In the genomic region with DNA sequence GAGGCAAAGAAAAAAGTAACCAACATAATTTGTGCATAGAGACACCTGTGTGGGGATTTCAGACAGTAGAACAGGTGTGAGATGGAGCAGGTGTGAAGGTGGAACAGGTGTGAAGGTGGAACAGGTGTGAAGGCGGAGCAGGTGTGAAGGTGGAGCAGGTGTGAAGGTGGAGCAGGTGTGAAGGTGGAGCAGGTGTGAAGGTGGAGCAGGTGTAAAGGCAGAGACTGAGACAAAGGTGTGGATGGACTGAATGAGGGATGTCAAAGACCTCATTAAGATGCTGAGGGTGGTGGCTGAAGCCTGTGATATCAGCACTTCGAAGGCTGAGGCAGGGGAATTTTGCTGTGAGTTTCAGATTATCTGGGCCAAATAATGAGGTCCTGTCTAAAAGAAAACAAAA, we compare ENCODE assay signal across 23 mouse cellular contexts. TPM values are rescaled to one million over a fixed set of nuclear protein-coding genes. Genes with fewer than 3 reads are reported as not detected.
DNase-seq lines count a peak whose midpoint lies in the region; ATAC-seq and TF ChIP-seq lines count a peak whose summit lies in the region.
"Had no signal": no experiment of that assay in that cellular context is flagged by ENCODE, and none has a peak within 500 bp of the region (broad histone marks: within the 10 kb centered on the region; RNA-seq: fewer than 3 reads in every experiment).

No protein-coding gene starts in this region.

- peak; percentile 30 for DNase-seq in forebrain, embryonic 11.5 days (ENCODE audit: low spot score)
- DNase-seq in heart, adult 11 months, result peak; percentile 72
- DNase-seq in heart, embryonic 10.5 days (ENCODE audit: low spot score), result no peak
- DNase-seq: adrenal gland, adult 2 months; adrenal gland, adult 8-10 months; adrenal gland, postnatal 10 days; adrenal gland, postnatal 14 days; adrenal gland, postnatal 25 days; adrenal gland, postnatal 36 days; B cell, adult 2 months; cerebellum, adult 11 months; cerebellum, adult 11-12 months; cerebellum, adult 18-20 months had no signal

- H3K4me2 ChIP-seq in forebrain, embryonic 11.5 days (ENCODE audit: low read depth, low read length, severe bottlenecking), result no peak overlapping the region
- no peak overlapping the region for H3K4me2 ChIP-seq in forebrain, embryonic 12.5 days
- no peak overlapping the region for H3K4me2 ChIP-seq in myocyte (ENCODE audit: low read depth)

- H3K9me3 ChIP-seq in forebrain, embryonic 11.5 days (ENCODE audit: control insufficient read depth, low read length), result no peaks in the 10 kb centered on the region
- H3K9me3 ChIP-seq in forebrain, embryonic 12.5 days, result no peaks in the 10 kb centered on the region
- no peaks in the 10 kb centered on the region for H3K9me3 ChIP-seq in heart, embryonic 10.5 days
- H3K9me3 ChIP-seq: G1E had no signal

- H3K27me3 ChIP-seq in forebrain, embryonic 11.5 days (ENCODE audit: control insufficient read depth, insufficient read depth, low read length), result no peaks in the 10 kb centered on the region
- peaks cover 3% of the 10 kb centered on the region for H3K27me3 ChIP-seq in forebrain, embryonic 12.5 days
- H3K27me3 ChIP-seq in heart, embryonic 10.5 days (ENCODE audit: insufficient read depth, poor library complexity, severe bottlenecking), result peaks cover 18% of the 10 kb centered on the region; the same call in 1 of the 2 replicates
- H3K27me3 ChIP-seq in myocyte (ENCODE audit: control insufficient read depth, insufficient read depth, insufficient read length), result no peaks in the 10 kb centered on the region

- H3K4me1 ChIP-seq in forebrain, embryonic 11.5 days (replicated peaks; ENCODE audit: control insufficient read depth, insufficient read depth, low read length), result no peaks in the 10 kb centered on the region
- H3K4me1 ChIP-seq in forebrain, embryonic 12.5 days, result no peaks in the 10 kb centered on the region
- peaks cover 6% of the 10 kb centered on the region; the same call in 1 of the 2 replicates for H3K4me1 ChIP-seq in heart, embryonic 10.5 days

- no peak overlapping the region for H3K9ac ChIP-seq in forebrain, embryonic 11.5 days (ENCODE audit: low read length)
- H3K9ac ChIP-seq in forebrain, embryonic 12.5 days, result no peak overlapping the region

- H3K36me3 ChIP-seq in forebrain, embryonic 11.5 days (ENCODE audit: control insufficient read depth, insufficient read depth, low read length), result no peaks in the 10 kb centered on the region
- H3K36me3 ChIP-seq in forebrain, embryonic 12.5 days (replicated peaks), result no peaks in the 10 kb centered on the region
- H3K36me3 ChIP-seq in heart, embryonic 10.5 days, result no peaks in the 10 kb centered on the region
- H3K36me3 ChIP-seq in myocyte (ENCODE audit: control insufficient read depth, insufficient read depth), result no peaks in the 10 kb centered on the region
- H3K36me3 ChIP-seq: G1E had no signal

- no peak for ATAC-seq in forebrain, embryonic 11.5 days (replicated peaks; ENCODE audit: low FRiP score)
- no peak for ATAC-seq in forebrain, embryonic 12.5 days (ENCODE audit: low FRiP score)
- ATAC-seq in megakaryocyte-erythroid progenitor cell, adult 5-6 weeks (replicated peaks; ENCODE audit: low FRiP score, low TSS enrichment, poor library complexity, severe bottlenecking), result no peak
- ATAC-seq: activated CD4-positive, CD25-positive, alpha-beta regulatory T cell, adult 4 months; CD4-positive, CD25-positive, alpha-beta regulatory T cell, adult 4 months; Patski had no signal

- H3ac ChIP-seq in myocyte (ENCODE audit: control insufficient read depth, insufficient read length), result no peak overlapping the region

- no peak for TF ChIP-seq POLR2A in myocyte (IDR thresholded peaks at IDR 0.05; ENCODE audit: insufficient read length, low read depth)

- no peak overlapping the region for H3K27ac ChIP-seq in forebrain, embryonic 11.5 days (ENCODE audit: low read depth, low read length)
- H3K27ac ChIP-seq in forebrain, embryonic 12.5 days, result no peak overlapping the region
- H3K27ac ChIP-seq in heart, embryonic 10.5 days, result no peak overlapping the region

- H3K4me3 ChIP-seq in forebrain, embryonic 11.5 days (ENCODE audit: low read depth, low read length), result no peak overlapping the region
- H3K4me3 ChIP-seq in forebrain, embryonic 12.5 days (replicated peaks), result no peak overlapping the region
- no peak overlapping the region for H3K4me3 ChIP-seq in heart, embryonic 10.5 days
- no peak overlapping the region for H3K4me3 ChIP-seq in myocyte

- H3K79me2 ChIP-seq in myocyte (ENCODE audit: control insufficient read depth, insufficient read depth), result no peaks in the 10 kb centered on the region

- 78% methylated on average over 2 of the region's 2 CpGs for WGBS in forebrain, embryonic 11.5 days
- WGBS in forebrain, embryonic 12.5 days, result 83% methylated on average over 2 of the region's 2 CpGs
- WGBS in heart, embryonic 10.5 days, result 70% methylated on average over 2 of the region's 2 CpGs

TF ChIP-seq in myocyte, 11 proteins besides CTCF, POLR2A, EP300 and RAD21:
- TF ChIP-seq MYOG (IDR thresholded peaks at IDR 0.05; ENCODE audit: control insufficient read depth in 1 of 3, insufficient read depth in 1 of 3, insufficient read length in 2 of 3, low read depth in 2 of 3), result peak in 2 of 3 experiments; percentile 5 to 24
- TF ChIP-seq TCF12 (IDR thresholded peaks at IDR 0.05; ENCODE audit: insufficient read depth, poor library complexity, severe bottlenecking), result no peak
- no peak for TF ChIP-seq MAX (IDR thresholded peaks at IDR 0.05; ENCODE audit: low read depth)
- no peak for TF ChIP-seq CEBPB (IDR thresholded peaks at IDR 0.05; ENCODE audit: insufficient read depth, poor library complexity, severe bottlenecking)
- TF ChIP-seq MYOD1 (IDR thresholded peaks at IDR 0.05; ENCODE audit: control insufficient read depth in 1 of 3, insufficient read length in 2 of 3, low read depth in 2 of 3), result peak in 2 of 3 experiments; percentile 34 to 64
- no peak for TF ChIP-seq USF1 (IDR thresholded peaks at IDR 0.05; ENCODE audit: low read depth)
- TF ChIP-seq SRF (IDR thresholded peaks at IDR 0.05; ENCODE audit: control insufficient read depth, insufficient read length, low read depth), result no peak
- TF ChIP-seq POLR2AphosphoS2 (IDR thresholded peaks at IDR 0.05; ENCODE audit: insufficient read length, low read depth), result no peak

RNA-seq across cellular contexts. Expression of gene Tnfrsf13b, which starts 44.9 kb away (rescaled TPM):
- 0.83 and 1.0 TPM in 2 replicates for polyA plus RNA-seq in forebrain, embryonic 11.5 days (2014; fragmentation: Nextera tagmentation; extraction: Ambion mirVana)
- polyA plus RNA-seq in forebrain, embryonic 12.5 days (2016; fragmentation: Nextera tagmentation; extraction: Ambion mirVana), result 0.37 and 0.59 TPM in 2 replicates
- polyA plus RNA-seq in heart, embryonic 10.5 days (2016; fragmentation: Nextera tagmentation; extraction: Ambion mirVana), result 1.1 and 1.2 TPM in 2 replicates
- 0.04 TPM for polyA plus RNA-seq in myocyte (2012; fragmentation: generic; extraction: Trizol)
- 2.3 TPM in 2 replicates for total RNA-seq in megakaryocyte-erythroid progenitor cell, adult 5-6 weeks (2014; fragmentation: Nextera tagmentation)
- total RNA-seq in megakaryocyte-erythroid progenitor cell, adult 5-6 weeks (2017), result 12.5 and 15.5 TPM in 2 replicates
- polyA plus RNA-seq: C2C12, Patski had no signal

RNA-seq across cellular contexts. Expression of gene Kcnj12, which starts 59.3 kb away (rescaled TPM):
- 0.16 TPM in 1 of 2 replicates, not detected in the other for polyA plus RNA-seq in forebrain, embryonic 11.5 days (2014; fragmentation: Nextera tagmentation; extraction: Ambion mirVana)
- 0.22 and 0.42 TPM in 2 replicates for polyA plus RNA-seq in forebrain, embryonic 12.5 days (2016; fragmentation: Nextera tagmentation; extraction: Ambion mirVana)
- polyA plus RNA-seq in heart, embryonic 10.5 days (2016; fragmentation: Nextera tagmentation; extraction: Ambion mirVana), result 1.4 and 1.7 TPM in 2 replicates
- polyA plus RNA-seq in myocyte (2012; fragmentation: generic; extraction: Trizol), result 12.5 TPM
- total RNA-seq in megakaryocyte-erythroid progenitor cell, adult 5-6 weeks (2014; fragmentation: Nextera tagmentation), result not detected in 2 replicates
- not detected in 2 replicates for total RNA-seq in megakaryocyte-erythroid progenitor cell, adult 5-6 weeks (2017)
- total RNA-seq: CH12.LX, G1E, MEL had no signal
- polyA plus RNA-seq: activated CD4-positive, CD25-positive, alpha-beta regulatory T cell, adult 4 months; CD4-positive, CD25-positive, alpha-beta regulatory T cell, adult 4 months; G1E; Patski had no signal
